Mouse (Mus musculus) MEL (cell line): ENCODE measurements around the gene Csgalnact2. TPM values are rescaled to one million over a fixed set of nuclear protein-coding genes. Genes with fewer than 3 reads are reported as not detected.
A peak's percentile ranks its signal among the peaks of the same experiment; 100 is the strongest.

Experiments used
- DNase-seq: peaks from one replicate; pipeline ENCODE4 v3.0.0; 2011; ENCODE audit warnings: low read depth, low spot score
- H3K27ac ChIP-seq: 2 replicates; pipeline ENCODE4 v1.5.1; 2012; ENCODE audit warnings: low read depth, mild to moderate bottlenecking, control low read depth, low read length, moderate library complexity; ENCODE audit not compliant: control insufficient read depth
- H3K27me3 ChIP-seq, 2 experiments: fragments of 150-350 bp in 1 of 2; sonication (generic) in 1 of 2; 2 replicates each; pipeline ENCODE4 v1.6.1; 2012; ENCODE audit warnings: low read length in 2 of 2, mild to moderate bottlenecking in 2 of 2, improper control_type of control experiment in 1 of 2, moderate library complexity in 1 of 2; ENCODE audit not compliant: insufficient read depth in 2 of 2, control insufficient read depth in 1 of 2
- H3K36me3 ChIP-seq, 2 experiments: 2 replicates each; pipeline ENCODE4 v1.6.1; 2012 to 2014; ENCODE audit warnings: low read length in 2 of 2, improper control_type of control experiment in 1 of 2, inconsistent platforms in 1 of 2, mild to moderate bottlenecking in 1 of 2; ENCODE audit not compliant: insufficient read depth in 2 of 2, control insufficient read depth in 1 of 2
- H3K4me1 ChIP-seq, 2 experiments: fragments of 150-350 bp in 1 of 2; sonication (generic) in 1 of 2; 2 replicates each; pipeline ENCODE4 v1.6.1; 2012; ENCODE audit warnings: low read length in 2 of 2, improper control_type of control experiment in 1 of 2, mild to moderate bottlenecking in 1 of 2; ENCODE audit not compliant: insufficient read depth in 2 of 2, control insufficient read depth in 1 of 2
- H3K4me3 ChIP-seq, 2 experiments: fragments of 150-350 bp in 1 of 2; sonication (generic) in 1 of 2; 2 replicates each; pipeline ENCODE4 v1.5.1; 2012; ENCODE audit warnings: low read depth in 2 of 2, low read length in 2 of 2, mild to moderate bottlenecking in 2 of 2, moderate library complexity in 2 of 2, control low read depth in 1 of 2, improper control_type of control experiment in 1 of 2; ENCODE audit not compliant: control insufficient read depth in 1 of 2, insufficient read depth in 1 of 2
- H3K79me2 ChIP-seq: 2 replicates; pipeline ENCODE4 v1.6.1; 2012; ENCODE audit warnings: mild to moderate bottlenecking, low read length, moderate library complexity; ENCODE audit not compliant: control insufficient read depth, poor library complexity, insufficient read depth
- H3K9ac ChIP-seq: 2 replicates; pipeline ENCODE4 v1.6.1; 2012; ENCODE audit warnings: low read depth, mild to moderate bottlenecking, control low read depth, low read length, moderate library complexity; ENCODE audit not compliant: control insufficient read depth, poor library complexity, severe bottlenecking
- H3K9me3 ChIP-seq: fragments of 150-350 bp; sonication (generic); replicated peaks from 2 replicates; pipeline ENCODE4 v1.6.1; 2012; ENCODE audit warnings: mild to moderate bottlenecking, low read length, improper control_type of control experiment, moderate library complexity; ENCODE audit not compliant: insufficient read depth
- BHLHE40 ChIP-seq: IDR thresholded peaks from 2 replicates; pipeline ENCODE4 v1.6.1; 2012; ENCODE audit warnings: low read depth, mild to moderate bottlenecking, inconsistent platforms, low read length, improper control_type of control experiment, borderline replicate concordance
- CHD1 ChIP-seq: IDR thresholded peaks from 2 replicates; pipeline ENCODE4 v1.6.1; 2012; ENCODE audit warnings: low read depth, mild to moderate bottlenecking, inconsistent platforms, low read length, improper control_type of control experiment
- CTCF ChIP-seq, 3 experiments: IDR thresholded peaks in 2 of 3; conservative IDR thresholded peaks in 1 of 3; 2 replicates each; pipeline ENCODE4 v1.5.1; 2011 to 2012; ENCODE audit warnings: low read length in 3 of 3, low read depth in 2 of 3, mild to moderate bottlenecking in 2 of 3, improper control_type of control experiment in 1 of 3, inconsistent platforms in 1 of 3, mixed read lengths in 1 of 3, moderate library complexity in 1 of 3; ENCODE audit not compliant: control insufficient read depth in 1 of 3, insufficient read depth in 1 of 3, poor library complexity in 1 of 3, severe bottlenecking in 1 of 3
- E2F4 ChIP-seq: IDR thresholded peaks from 2 replicates; pipeline ENCODE4 v1.6.1; 2011; ENCODE audit warnings: low read depth, low read length, improper control_type of control experiment, borderline replicate concordance
- ETS1 ChIP-seq: IDR thresholded peaks from 2 replicates; pipeline ENCODE4 v1.6.1; 2012; ENCODE audit warnings: low read depth, mild to moderate bottlenecking, inconsistent platforms, low read length, improper control_type of control experiment, moderate library complexity
- GABPA ChIP-seq: IDR thresholded peaks from 2 replicates; pipeline ENCODE4 v1.6.1; 2012; ENCODE audit warnings: low read depth, mild to moderate bottlenecking, inconsistent platforms, low read length, improper control_type of control experiment, moderate library complexity
- GATA1 ChIP-seq: IDR thresholded peaks from 2 replicates; pipeline ENCODE4 v1.6.1; 2011; ENCODE audit warnings: low read depth, low read length, improper control_type of control experiment
- JUND ChIP-seq: IDR thresholded peaks from 2 replicates; pipeline ENCODE4 v1.6.1; 2011; ENCODE audit warnings: low read depth, mild to moderate bottlenecking, improper control_type of control experiment, low read length
- MAZ ChIP-seq: IDR thresholded peaks from 2 replicates; pipeline ENCODE4 v1.6.1; 2012; ENCODE audit warnings: low read depth, mild to moderate bottlenecking, inconsistent platforms, low read length, improper control_type of control experiment
- MYB ChIP-seq: IDR thresholded peaks from 2 replicates; pipeline ENCODE4 v1.6.1; 2011; ENCODE audit warnings: mild to moderate bottlenecking, low read depth, low read length, improper control_type of control experiment
- MYC ChIP-seq: IDR thresholded peaks from 2 replicates; pipeline ENCODE4 v1.6.1; 2011; ENCODE audit warnings: low read depth, mild to moderate bottlenecking, low read length, improper control_type of control experiment, moderate library complexity
- NELFE ChIP-seq: IDR thresholded peaks from 2 replicates; pipeline ENCODE4 v1.6.1; 2011; ENCODE audit warnings: low read depth, low read length, improper control_type of control experiment
- NRF1 ChIP-seq: IDR thresholded peaks from 2 replicates; pipeline ENCODE4 v1.6.1; 2014; ENCODE audit warnings: low read depth, mild to moderate bottlenecking, inconsistent platforms, low read length, improper control_type of control experiment, moderate library complexity; ENCODE audit not compliant: poor library complexity, insufficient read depth, severe bottlenecking
- POLR2AphosphoS2 ChIP-seq: IDR thresholded peaks from 2 replicates; pipeline ENCODE4 v1.6.1; 2011; ENCODE audit warnings: low read length, improper control_type of control experiment
- RAD21 ChIP-seq: IDR thresholded peaks from 2 replicates; pipeline ENCODE4 v1.6.1; 2011; ENCODE audit warnings: mild to moderate bottlenecking, low read depth, low read length, improper control_type of control experiment
- RCOR1 ChIP-seq: IDR thresholded peaks from 2 replicates; pipeline ENCODE4 v1.6.1; 2012; ENCODE audit warnings: low read depth, mild to moderate bottlenecking, inconsistent platforms, low read length, improper control_type of control experiment
- SMC3 ChIP-seq: IDR thresholded peaks from 2 replicates; pipeline ENCODE4 v1.6.1; 2011; ENCODE audit warnings: low read depth, low read length, improper control_type of control experiment
- TBP ChIP-seq: IDR thresholded peaks from 2 replicates; pipeline ENCODE4 v1.8.0; 2011; ENCODE audit warnings: low read depth, low read length, improper control_type of control experiment
- TCF12 ChIP-seq: IDR thresholded peaks from 2 replicates; pipeline ENCODE4 v1.6.1; 2014; ENCODE audit warnings: low read depth, mild to moderate bottlenecking, inconsistent platforms, low read length, improper control_type of control experiment, moderate library complexity
- USF2 ChIP-seq, 2 experiments: IDR thresholded peaks; 2 replicates each; pipeline ENCODE4 v1.6.1; 2011 to 2012; ENCODE audit warnings: improper control_type of control experiment in 2 of 2, low read length in 2 of 2, borderline replicate concordance in 1 of 2, inconsistent platforms in 1 of 2, low read depth in 1 of 2, mild to moderate bottlenecking in 1 of 2; ENCODE audit not compliant: insufficient read depth in 1 of 2
- polyA plus RNA-seq, 2 experiments: library from polyadenylated mRNA; stranded (reverse) in 1 of 2; unstranded in 1 of 2; fragments of >175 nt in 1 of 2; fragments of >200 nt in 1 of 2; gene quantifications; 2 replicates each; pipeline versions ENCODE4 v1.2.1 to v1.2.4; 2012; ENCODE audit warnings: low replicate concordance in 2 of 2, low read depth in 1 of 2; ENCODE audit not compliant: insufficient read length in 2 of 2, insufficient read depth in 1 of 2, missing spikeins in 1 of 2
- total RNA-seq: library from RNA; depleted of rRNA; stranded (reverse); fragments of 300-350 nt; gene quantifications from 2 replicates; pipeline ENCODE4 v1.2.3, GENCODE M21; 2012

The Csgalnact2 gene
- total and polyA plus RNA-seq, 3 experiments, result 17.5 to 119 (median 22.4) TPM

DNA sequence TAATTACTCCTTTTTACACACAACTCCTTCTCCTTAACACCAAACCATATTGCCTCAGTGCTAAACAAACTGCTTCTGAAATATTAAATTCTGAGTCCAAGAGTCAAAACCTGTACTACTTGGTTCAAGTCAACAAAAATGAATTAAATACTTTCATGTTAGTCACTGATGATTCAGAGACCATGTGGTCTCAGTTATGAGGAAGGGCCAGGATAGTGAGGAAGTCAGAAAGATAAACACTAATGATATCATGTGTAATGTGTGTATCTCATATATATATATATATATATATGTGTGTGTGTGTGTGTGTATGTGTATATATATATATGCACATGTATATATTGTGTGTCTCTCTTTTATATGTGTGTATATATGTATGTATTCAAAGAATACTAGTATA is 12.4 kb downstream of the Csgalnact2 start (continued):
- TF ChIP-seq E2F4, result no peak
- no peak for TF ChIP-seq POLR2AphosphoS2
- no peak for TF ChIP-seq BHLHE40
- TF ChIP-seq JUND, result no peak
- TF ChIP-seq TCF12, result no peak
- no peak for TF ChIP-seq NELFE
- peak; percentile 90 for TF ChIP-seq ETS1
- no peak for TF ChIP-seq USF2 (IDR thresholded peaks at IDR 0.05; ENCODE audit: borderline replicate concordance in 1 of 2, insufficient read depth in 1 of 2, low read depth in 1 of 2, low read length in 2 of 2)
- TF ChIP-seq SMC3, result no peak

DNA sequence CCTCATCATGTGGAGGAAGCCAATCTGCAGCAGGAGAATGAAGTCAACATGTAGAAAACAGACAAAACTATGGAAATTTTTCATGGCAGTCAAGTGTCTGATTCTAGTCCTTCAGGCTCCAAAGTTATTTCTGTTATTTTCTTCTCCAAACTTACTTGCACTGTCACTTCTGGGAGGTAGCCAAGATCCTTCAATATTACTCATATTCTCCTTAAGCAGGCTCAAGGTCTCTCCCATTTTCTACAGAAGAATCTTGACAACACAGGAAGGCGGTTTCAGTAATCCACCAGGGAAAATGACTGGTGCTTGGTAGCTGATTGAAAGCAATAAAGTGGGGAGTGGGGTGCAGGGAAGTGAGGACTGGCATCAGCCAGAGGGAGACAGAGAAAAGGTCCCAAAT is 16.2 kb downstream of the Csgalnact2 start:
- DNase-seq, result no peak
- Histone ChIP-seq H3K9ac (no peak overlapping the region), H3K36me3 (peaks cover 18 to 24% of the 10 kb centered on the region in 2 experiments), H3K4me3 (no peak overlapping the region), H3K27ac (no peak overlapping the region), H3K9me3 (no peaks in the 10 kb centered on the region), H3K4me1 (peaks cover 10 to 12% of the 10 kb centered on the region in 2 experiments), H3K79me2 (no peaks in the 10 kb centered on the region), H3K27me3 (no peaks in the 10 kb centered on the region)
- TF ChIP-seq E2F4, result no peak
- TF ChIP-seq CHD1, result no peak
- no peak for TF ChIP-seq RAD21
- TF ChIP-seq MAZ, result no peak
- no peak for TF ChIP-seq MYC
- TF ChIP-seq GATA1, result no peak
- TF ChIP-seq GABPA, result no peak
- no peak for TF ChIP-seq USF2 (IDR thresholded peaks at IDR 0.05; ENCODE audit: borderline replicate concordance in 1 of 2, insufficient read depth in 1 of 2, low read depth in 1 of 2, low read length in 2 of 2)
- no peak for TF ChIP-seq POLR2AphosphoS2
- TF ChIP-seq TCF12, result no peak
- TF ChIP-seq MYB, result no peak
- no peak for TF ChIP-seq SMC3
- TF ChIP-seq RCOR1, result no peak
- TF ChIP-seq TBP, result no peak
- TF ChIP-seq NELFE, result no peak

DNA sequence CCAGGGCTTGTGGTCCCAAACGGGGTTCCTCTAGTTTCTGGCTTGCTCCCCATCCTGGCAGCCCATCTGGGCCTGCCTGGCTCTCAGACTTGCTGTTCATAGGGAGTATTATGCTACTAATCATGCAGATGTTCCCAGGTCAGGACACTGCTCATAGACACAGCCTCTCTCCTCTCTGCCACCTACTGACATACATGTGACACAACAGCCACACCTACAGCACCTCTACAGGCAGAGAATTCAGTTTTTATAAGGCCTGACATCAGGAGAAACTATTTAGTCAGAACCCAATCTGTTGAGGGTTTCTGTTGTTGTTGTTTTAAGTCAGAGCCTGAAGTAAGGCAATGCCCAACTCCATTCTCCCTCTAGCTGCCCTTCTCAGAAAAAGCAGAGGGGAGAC is 27.1 kb downstream of the Csgalnact2 start:
- peaks cover 0 to 19% of the 10 kb centered on the region in 2 experiments; a peak in 2 of 4 replicates for H3K36me3 ChIP-seq
- DNase-seq, result peak; percentile 18
- no peak overlapping the region for H3K27ac ChIP-seq
- no peaks in the 10 kb centered on the region for H3K4me1 ChIP-seq
- no peaks in the 10 kb centered on the region for H3K27me3 ChIP-seq
- H3K9me3 ChIP-seq, result no peaks in the 10 kb centered on the region
- no peak overlapping the region for H3K9ac ChIP-seq
- H3K79me2 ChIP-seq, result no peaks in the 10 kb centered on the region
- no peak overlapping the region for H3K4me3 ChIP-seq
- TF ChIP-seq NRF1 (no peak), CTCF (IDR thresholded peaks at IDR 0.05 in 2 of 3, conservative IDR thresholded peaks at IDR 0.05 in 1 of 3; ENCODE audit: control insufficient read depth in 1 of 3, insufficient read depth in 1 of 3, low read depth in 2 of 3, low read length in 3 of 3, poor library complexity in 1 of 3, severe bottlenecking in 1 of 3) (peak in 2 of 3 experiments; percentile 14 to 38; a peak in 3 of 6 replicates), SMC3 (peak; percentile 22; the same call in 1 of the 2 replicates)
- TF ChIP-seq, all 39 proteins: peak for 2
